ENCODE assay signal across 19 mouse cellular contexts in the genomic region with DNA sequence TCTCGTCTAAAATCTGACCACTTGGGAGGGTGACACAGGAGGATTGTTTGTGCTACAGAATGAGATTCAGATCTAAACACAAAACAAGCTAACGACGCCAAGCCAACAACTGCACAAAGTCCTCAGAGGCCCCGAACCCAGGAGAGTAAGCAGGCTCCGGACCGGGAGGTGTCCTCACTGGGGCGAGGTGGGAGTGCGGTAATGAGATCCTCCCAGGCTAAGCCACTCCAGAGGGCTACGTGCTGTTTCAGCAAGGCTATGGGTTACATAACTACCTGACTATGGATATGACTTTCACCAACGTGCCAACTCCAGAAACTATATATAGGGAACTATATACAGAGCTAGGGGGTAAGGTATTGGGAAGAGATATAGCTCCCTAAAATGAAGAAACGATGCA. TPM values are rescaled to one million over a fixed set of nuclear protein-coding genes. Genes with fewer than 3 reads are reported as not detected.
DNase-seq lines count a peak whose midpoint lies in the region; ATAC-seq and TF ChIP-seq lines count a peak whose summit lies in the region.
"Had no signal": no experiment of that assay in that cellular context is flagged by ENCODE, and none has a peak within 500 bp of the region (broad histone marks: within the 10 kb centered on the region; RNA-seq: fewer than 3 reads in every experiment).

No protein-coding gene starts in this region.

- no peak for TF ChIP-seq CTCF in gastrocnemius, adult 2 months (IDR thresholded peaks at IDR 0.05)
- TF ChIP-seq CTCF in liver, adult 2 months (IDR thresholded peaks at IDR 0.05; ENCODE audit: low read depth, low read length): no peak
- TF ChIP-seq CTCF in liver, postnatal 0 days (IDR thresholded peaks at IDR 0.05; ENCODE audit: low read depth): no peak

- TF ChIP-seq EP300 in liver, postnatal 0 days (IDR thresholded peaks at IDR 0.05; ENCODE audit: low read depth): no peak

- H3K9me3 ChIP-seq in heart, embryonic 14.5 days (ENCODE audit: control insufficient read depth, low read length): no peaks in the 10 kb centered on the region
- no peaks in the 10 kb centered on the region for H3K9me3 ChIP-seq in liver, postnatal 0 days (ENCODE audit: low read length)
- H3K9me3 ChIP-seq: embryonic facial prominence, embryonic 10.5 days; forebrain, embryonic 13.5 days; hindbrain, embryonic 13.5 days had no signal

- peak; percentile 56 for DNase-seq in gastrocnemius, adult 2 months
- DNase-seq in gastrocnemius, postnatal 10 days: no peak
- DNase-seq in heart, postnatal 36 days: no peak
- no peak for DNase-seq in liver, adult 2 months (ENCODE audit: extremely low read depth, low read depth, low spot score)
- DNase-seq in liver, postnatal 0 days: no peak
- DNase-seq: adrenal gland, postnatal 14 days; cerebellum, adult 18-20 months; cerebellum, adult 9-11 months; forebrain, postnatal 0 days; kidney, adult 11 months; kidney, adult 9 months had no signal

- no peaks in the 10 kb centered on the region for H3K27me3 ChIP-seq in heart, embryonic 14.5 days (ENCODE audit: control insufficient read depth, insufficient read depth, low read length)
- H3K27me3 ChIP-seq in liver, adult 2 months (ENCODE audit: control insufficient read depth, insufficient read depth, low read length): no peaks in the 10 kb centered on the region
- no peaks in the 10 kb centered on the region for H3K27me3 ChIP-seq in liver, postnatal 0 days (ENCODE audit: insufficient read depth, low read length)
- H3K27me3 ChIP-seq: CH12.LX; forebrain, embryonic 13.5 days; hindbrain, embryonic 13.5 days; Patski had no signal

- peaks cover 66% of the 10 kb centered on the region for H3K36me3 ChIP-seq in heart, embryonic 14.5 days (ENCODE audit: control insufficient read depth, insufficient read depth, low read length)
- H3K36me3 ChIP-seq in liver, adult 2 months (ENCODE audit: control insufficient read depth, insufficient read depth, low read length): peaks cover 70% of the 10 kb centered on the region
- peaks cover 56% of the 10 kb centered on the region for H3K36me3 ChIP-seq in liver, postnatal 0 days (replicated peaks; ENCODE audit: insufficient read depth, low read length)

- H3K4me3 ChIP-seq in gastrocnemius, adult 2 months: no peak overlapping the region
- no peak overlapping the region for H3K4me3 ChIP-seq in heart, embryonic 14.5 days (ENCODE audit: control insufficient read depth in 1 of 2, insufficient read depth in 1 of 2, low read depth in 1 of 2, low read length in 2 of 2)
- no peak overlapping the region for H3K4me3 ChIP-seq in liver, adult 2 months (ENCODE audit: insufficient read depth, low read depth, low read length)
- no peak overlapping the region for H3K4me3 ChIP-seq in liver, postnatal 0 days (ENCODE audit: low read depth, low read length)
- H3K4me3 ChIP-seq: embryonic facial prominence, embryonic 10.5 days; forebrain, embryonic 13.5 days; hindbrain, embryonic 13.5 days had no signal

- no peak overlapping the region for H3K4me2 ChIP-seq in heart, embryonic 14.5 days (ENCODE audit: low read length)
- no peak overlapping the region for H3K4me2 ChIP-seq in liver, postnatal 0 days (ENCODE audit: low read depth, low read length)
- H3K4me2 ChIP-seq: forebrain, embryonic 13.5 days; hindbrain, embryonic 13.5 days had no signal

- 76% methylated on average over 11 of the region's 11 CpGs for WGBS in heart, embryonic 14.5 days
- WGBS in liver, adult 2 months: 37% methylated on average over 11 of the region's 11 CpGs
- 82% methylated on average over 11 of the region's 11 CpGs for WGBS in liver, postnatal 0 days (ENCODE audit: insufficient replicate concordance)

- peaks cover 5% of the 10 kb centered on the region; the same call in 1 of the 2 replicates for H3K79me2 ChIP-seq in liver, adult 2 months (ENCODE audit: control insufficient read depth, insufficient read depth, low read length)

- intact Hi-C loops in gastrocnemius, adult 2 months (cut with DNase I): no loop called here
- intact Hi-C loops in heart, postnatal 36 days (cut with DNase I): no loop called here

- no peak for TF ChIP-seq POLR2A in liver, adult 2 months (IDR thresholded peaks at IDR 0.05; ENCODE audit: extremely low read depth, insufficient read depth, low read length)

- H3K27ac ChIP-seq in gastrocnemius, adult 2 months: peak overlapping the region; percentile 75
- peak overlapping the region; percentile 7 to 39; a peak in 3 of 4 replicates for H3K27ac ChIP-seq in heart, embryonic 14.5 days (replicated peaks in 1 of 2; ENCODE audit: control insufficient read depth in 1 of 2, insufficient read depth in 1 of 2, low read depth in 2 of 2, low read length in 2 of 2)
- peak overlapping the region; percentile 87 for H3K27ac ChIP-seq in liver, adult 2 months (replicated peaks; ENCODE audit: insufficient read depth, low read depth, low read length)
- no peak overlapping the region for H3K27ac ChIP-seq in liver, postnatal 0 days (ENCODE audit: low read depth)
- H3K27ac ChIP-seq: embryonic facial prominence, embryonic 10.5 days; forebrain, embryonic 13.5 days; hindbrain, embryonic 13.5 days; hindbrain, postnatal 0 days had no signal

- H3K4me1 ChIP-seq in heart, embryonic 14.5 days (ENCODE audit: control insufficient read depth in 2 of 2, insufficient read depth in 2 of 2, low read length in 2 of 2): peaks cover 4 to 7% of the 10 kb centered on the region in 2 experiments; a peak in 3 of 4 replicates
- H3K4me1 ChIP-seq in liver, adult 2 months (ENCODE audit: control insufficient read depth, insufficient read depth, low read length): peaks cover 14% of the 10 kb centered on the region
- no peaks in the 10 kb centered on the region for H3K4me1 ChIP-seq in liver, postnatal 0 days (ENCODE audit: insufficient read depth)
- H3K4me1 ChIP-seq: embryonic facial prominence, embryonic 10.5 days; forebrain, embryonic 13.5 days; hindbrain, embryonic 13.5 days had no signal

- peak; percentile 23; the same call in 1 of the 2 replicates for ATAC-seq in heart, embryonic 14.5 days (ENCODE audit: insufficient number of reproducible peaks, insufficient read depth, low FRiP score, low read depth)
- ATAC-seq in liver, postnatal 0 days: no peak
- ATAC-seq: activated CD4-positive, CD25-positive, alpha-beta regulatory T cell, adult 4 months; forebrain, embryonic 13.5 days; forebrain, postnatal 0 days; hindbrain, postnatal 0 days; Patski had no signal

- H3K9ac ChIP-seq in heart, embryonic 14.5 days (ENCODE audit: low read length): no peak overlapping the region
- peak overlapping the region; percentile 22; the same call in 1 of the 2 replicates for H3K9ac ChIP-seq in liver, adult 2 months (ENCODE audit: low read depth, low read length)
- H3K9ac ChIP-seq in liver, postnatal 0 days (replicated peaks): no peak overlapping the region
- H3K9ac ChIP-seq: forebrain, embryonic 13.5 days; forebrain, postnatal 0 days; hindbrain, embryonic 13.5 days had no signal

RNA-seq across cellular contexts. Expression of gene Shmt1, which starts 15.2 kb away (rescaled TPM):
- total RNA-seq in gastrocnemius, adult 2 months (2021): 10 to 100 TPM in 1 of 2 experiments, 1 to 10 TPM in 1; 8.3 to 10.0 TPM
- 10 to 100 TPM; 21.7 to 26.3 TPM for total RNA-seq in gastrocnemius, postnatal 10 days (2021)
- 29.6 and 40.4 TPM in 2 replicates for polyA plus RNA-seq in heart, embryonic 14.5 days (2014; fragmentation: Nextera tagmentation; extraction: Ambion mirVana)
- total RNA-seq in heart, postnatal 36 days (2021): 1 to 10 TPM; 8.8 to 9.1 TPM
- total RNA-seq in liver, adult 2 months (2014; rRNA removed): 162 and 214 TPM in 2 replicates
- 239 and 306 TPM in 2 replicates for polyA plus RNA-seq in liver, adult 2 months (2012; rRNA removed)
- polyA plus RNA-seq in liver, postnatal 0 days (2015; fragmentation: Nextera tagmentation; extraction: Ambion mirVana): 100 and 103 TPM in 2 replicates

RNA-seq across cellular contexts. Expression of gene Smcr8, which starts 19.0 kb away (rescaled TPM):
- total RNA-seq in gastrocnemius, adult 2 months (2021): 10 to 100 TPM; 19.8 to 20.1 TPM
- 10 to 100 TPM; 13.3 to 14.5 TPM for total RNA-seq in gastrocnemius, postnatal 10 days (2021)
- polyA plus RNA-seq in heart, embryonic 14.5 days (2014; fragmentation: Nextera tagmentation; extraction: Ambion mirVana): 4.6 and 4.9 TPM in 2 replicates
- total RNA-seq in heart, postnatal 36 days (2021): 10 to 100 TPM; 14.5 to 15.3 TPM
- 9.3 and 12.8 TPM in 2 replicates for total RNA-seq in liver, adult 2 months (2014; rRNA removed)
- polyA plus RNA-seq in liver, adult 2 months (2012; rRNA removed): 6.2 and 7.7 TPM in 2 replicates
- 1.9 and 2.0 TPM in 2 replicates for polyA plus RNA-seq in liver, postnatal 0 days (2015; fragmentation: Nextera tagmentation; extraction: Ambion mirVana)

RNA-seq across cellular contexts. Expression of gene Top3a, which starts 19.2 kb away (rescaled TPM):
- 1 to 10 TPM; 4.5 to 4.7 TPM for total RNA-seq in gastrocnemius, adult 2 months (2021)
- total RNA-seq in gastrocnemius, postnatal 10 days (2021): 1 to 10 TPM; 6.5 to 7.6 TPM
- polyA plus RNA-seq in heart, embryonic 14.5 days (2014; fragmentation: Nextera tagmentation; extraction: Ambion mirVana): 8.3 and 8.5 TPM in 2 replicates
- total RNA-seq in heart, postnatal 36 days (2021): 1 to 10 TPM; 4.5 to 5.3 TPM
- total RNA-seq in liver, adult 2 months (2014; rRNA removed): 3.3 and 3.4 TPM in 2 replicates
- 3.4 and 3.8 TPM in 2 replicates for polyA plus RNA-seq in liver, adult 2 months (2012; rRNA removed)
- polyA plus RNA-seq in liver, postnatal 0 days (2015; fragmentation: Nextera tagmentation; extraction: Ambion mirVana): 2.5 and 3.2 TPM in 2 replicates

RNA-seq across cellular contexts. Expression of gene Dhrs7b, which starts 34.1 kb away (rescaled TPM):
- 10 to 100 TPM; 20.8 to 23.0 TPM for total RNA-seq in gastrocnemius, adult 2 months (2021)
- 10 to 100 TPM; 14.9 to 16.2 TPM for total RNA-seq in gastrocnemius, postnatal 10 days (2021)
- 27.6 and 30.2 TPM in 2 replicates for polyA plus RNA-seq in heart, embryonic 14.5 days (2014; fragmentation: Nextera tagmentation; extraction: Ambion mirVana)
- 10 to 100 TPM; 19.4 to 19.7 TPM for total RNA-seq in heart, postnatal 36 days (2021)
- total RNA-seq in liver, adult 2 months (2014; rRNA removed): 23.5 and 28.8 TPM in 2 replicates
- 15.0 and 15.5 TPM in 2 replicates for polyA plus RNA-seq in liver, adult 2 months (2012; rRNA removed)
- 16.4 TPM in 2 replicates for polyA plus RNA-seq in liver, postnatal 0 days (2015; fragmentation: Nextera tagmentation; extraction: Ambion mirVana)
